Mouse (Mus musculus): ENCODE measurements around the gene Ptprd. TPM values are rescaled to one million over a fixed set of nuclear protein-coding genes. Genes with fewer than 3 reads are reported as not detected.

The Ptprd gene
- polyA plus RNA-seq, 1 experiment from 2014 or later: 51.4 TPM

GRCm38 (mm10) chr4:76190788-76191187 lies 2021.0 kb downstream of the Ptprd start:
- H3K4me1 ChIP-seq (replicated peaks): peaks cover 8% of the 10 kb centered on the region; the same call in 1 of the 2 replicates
- H3K27me3 ChIP-seq: no peaks in the 10 kb centered on the region
- H3K4me2 ChIP-seq (replicated peaks): no peak overlapping the region
- 15% methylated on average over 1 of the region's 1 CpGs for WGBS
- H3K36me3 ChIP-seq: no peaks in the 10 kb centered on the region
- no peak for ATAC-seq
- no peak overlapping the region for H3K27ac ChIP-seq
- no peak overlapping the region for H3K4me3 ChIP-seq (replicated peaks)
- no peak overlapping the region for H3K9ac ChIP-seq (replicated peaks)
- no peaks in the 10 kb centered on the region for H3K9me3 ChIP-seq

DNA sequence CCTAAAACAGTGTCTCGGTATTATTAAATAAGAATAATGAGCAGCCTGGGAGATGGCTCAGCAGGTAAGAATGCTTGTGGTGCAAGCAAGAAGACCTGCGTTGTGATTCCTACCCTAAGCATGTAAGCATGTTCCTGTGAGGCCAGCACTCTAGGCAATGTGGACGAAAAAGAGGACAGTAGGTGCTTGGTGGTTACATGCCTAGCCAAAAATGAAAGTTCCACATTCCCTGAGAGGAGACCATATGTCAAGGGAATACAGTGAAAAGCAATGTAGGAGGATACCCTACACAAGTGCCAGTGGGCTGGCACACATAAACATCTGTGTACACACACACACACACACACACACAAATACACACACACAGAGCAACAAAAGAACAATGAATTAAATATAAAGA lies 2028.7 kb downstream of the Ptprd start:
- Histone ChIP-seq H3K9me3 (no peaks in the 10 kb centered on the region), H3K4me1 (replicated peaks) (peaks cover 15% of the 10 kb centered on the region), H3K27ac (no peak overlapping the region), H3K4me3 (replicated peaks) (no peak overlapping the region), H3K9ac (replicated peaks) (no peak overlapping the region), H3K4me2 (replicated peaks) (no peak overlapping the region), H3K36me3 (no peaks in the 10 kb centered on the region), H3K27me3 (no peaks in the 10 kb centered on the region)
- 95% methylated on average over 3 of the region's 3 CpGs for WGBS
- ATAC-seq: no peak

GRCm38 (mm10) chr4:76179497-76179896 lies 2032.3 kb downstream of the Ptprd start:
- H3K27ac ChIP-seq: no peak overlapping the region
- H3K27me3 ChIP-seq: no peaks in the 10 kb centered on the region
- H3K4me3 ChIP-seq (replicated peaks): no peak overlapping the region
- ATAC-seq: peak; percentile 58; the same call in 1 of the 2 replicates
- H3K4me2 ChIP-seq (replicated peaks): no peak overlapping the region
- 44% methylated on average over 8 of the region's 8 CpGs for WGBS
- H3K4me1 ChIP-seq (replicated peaks): peaks cover 15% of the 10 kb centered on the region
- no peaks in the 10 kb centered on the region for H3K9me3 ChIP-seq
- H3K9ac ChIP-seq (replicated peaks): no peak overlapping the region
- no peaks in the 10 kb centered on the region for H3K36me3 ChIP-seq

- H3K27ac ChIP-seq: no peak overlapping the region
- H3K36me3 ChIP-seq: no peaks in the 10 kb centered on the region
- no peak overlapping the region for H3K4me3 ChIP-seq (replicated peaks)
- no peaks in the 10 kb centered on the region for H3K27me3 ChIP-seq
- H3K4me2 ChIP-seq (replicated peaks): no peak overlapping the region
- ATAC-seq: no peak
- H3K9ac ChIP-seq (replicated peaks): no peak overlapping the region
- WGBS: 80% methylated on average over 1 of the region's 1 CpGs
- no peaks in the 10 kb centered on the region for H3K9me3 ChIP-seq
- H3K4me1 ChIP-seq (replicated peaks): peaks cover 8% of the 10 kb centered on the region
Observed at GRCm38 (mm10) chr4:76175086-76175485, 2036.7 kb downstream of the Ptprd start.

DNA sequence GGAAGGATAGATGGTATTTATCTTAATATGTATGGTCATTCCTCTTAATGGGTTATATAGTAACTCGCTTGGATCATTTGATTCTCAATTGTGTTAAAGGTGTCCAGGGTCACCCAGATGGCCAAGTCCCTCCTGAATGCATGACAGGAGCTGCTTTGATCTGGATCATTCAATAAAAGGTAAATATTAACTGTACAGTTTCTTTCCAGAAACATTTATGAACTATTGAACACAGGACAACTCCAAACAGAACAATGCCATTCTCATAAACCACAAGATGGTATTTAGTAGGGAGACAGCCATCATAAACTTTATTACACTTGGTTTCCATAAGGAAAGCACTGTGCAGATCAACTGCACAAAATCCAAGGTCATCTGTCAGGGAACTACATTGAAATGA lies 2056.0 kb downstream of the Ptprd start:
- Histone ChIP-seq H3K27ac (no peak overlapping the region), H3K36me3 (no peaks in the 10 kb centered on the region), H3K9me3 (no peaks in the 10 kb centered on the region), H3K4me1 (replicated peaks) (peaks cover 3% of the 10 kb centered on the region; the same call in 1 of the 2 replicates), H3K27me3 (no peaks in the 10 kb centered on the region), H3K4me2 (replicated peaks) (no peak overlapping the region), H3K4me3 (replicated peaks) (no peak overlapping the region), H3K9ac (replicated peaks) (no peak overlapping the region)
- WGBS: 89% methylated on average over 1 of the region's 1 CpGs
- no peak for ATAC-seq

- no peak for ATAC-seq
- H3K27ac ChIP-seq: no peak overlapping the region
- no peak overlapping the region for H3K4me3 ChIP-seq (replicated peaks)
- H3K4me1 ChIP-seq (replicated peaks): peaks cover 3% of the 10 kb centered on the region; the same call in 1 of the 2 replicates
- 34% methylated on average over 2 of the region's 2 CpGs for WGBS
- H3K4me2 ChIP-seq (replicated peaks): no peak overlapping the region
- H3K9me3 ChIP-seq: no peaks in the 10 kb centered on the region
- no peaks in the 10 kb centered on the region for H3K27me3 ChIP-seq
- no peak overlapping the region for H3K9ac ChIP-seq (replicated peaks)
- no peaks in the 10 kb centered on the region for H3K36me3 ChIP-seq
Observed at GRCm38 (mm10) chr4:76154190-76154589, 2057.6 kb downstream of the Ptprd start.

DNA sequence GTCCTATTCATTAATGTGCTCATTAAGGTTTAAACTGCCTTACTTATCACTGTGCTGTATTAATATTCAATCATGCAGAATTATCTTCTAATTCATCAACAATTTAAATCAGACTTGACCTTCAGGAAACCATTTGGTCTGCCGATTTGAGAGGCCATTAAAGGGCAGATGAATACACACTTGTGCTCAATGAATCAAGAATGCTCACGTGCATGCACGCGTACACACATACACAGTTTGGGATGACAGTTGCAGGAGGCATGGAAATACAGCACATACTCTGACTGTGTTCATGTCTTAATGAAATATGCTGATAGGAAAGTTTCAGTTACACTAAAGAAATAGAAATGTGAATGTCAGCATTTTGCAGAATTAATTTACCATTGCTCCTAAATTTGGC lies 2066.8 kb downstream of the Ptprd start:
- H3K4me3 ChIP-seq (replicated peaks): no peak overlapping the region
- H3K27me3 ChIP-seq: no peaks in the 10 kb centered on the region
- 59% methylated on average over 4 of the region's 4 CpGs for WGBS
- no peaks in the 10 kb centered on the region for H3K9me3 ChIP-seq
- H3K4me1 ChIP-seq (replicated peaks): peaks cover 9% of the 10 kb centered on the region
- H3K9ac ChIP-seq (replicated peaks): no peak overlapping the region
- no peak overlapping the region for H3K4me2 ChIP-seq (replicated peaks)
- H3K36me3 ChIP-seq: no peaks in the 10 kb centered on the region; the same call in 1 of the 2 replicates
- no peak overlapping the region for H3K27ac ChIP-seq
- ATAC-seq: no peak

GRCm38 (mm10) chr4:76144333-76144732 lies 2067.4 kb downstream of the Ptprd start:
- Histone ChIP-seq H3K9me3 (no peaks in the 10 kb centered on the region), H3K4me1 (replicated peaks) (peaks cover 9% of the 10 kb centered on the region), H3K4me3 (replicated peaks) (no peak overlapping the region), H3K9ac (replicated peaks) (no peak overlapping the region), H3K27me3 (no peaks in the 10 kb centered on the region), H3K27ac (peak overlapping the region; percentile 39; the same call in 1 of the 2 replicates), H3K4me2 (replicated peaks) (no peak overlapping the region), H3K36me3 (no peaks in the 10 kb centered on the region; the same call in 1 of the 2 replicates)
- WGBS: 49% methylated on average over 2 of the region's 2 CpGs
- no peak for ATAC-seq

GRCm38 (mm10) chr4:76137901-76138300 lies 2073.9 kb downstream of the Ptprd start:
- 27% methylated on average over 3 of the region's 3 CpGs for WGBS
- Histone ChIP-seq H3K9ac (replicated peaks) (no peak overlapping the region), H3K27me3 (no peaks in the 10 kb centered on the region), H3K36me3 (no peaks in the 10 kb centered on the region; the same call in 1 of the 2 replicates), H3K27ac (no peak overlapping the region), H3K9me3 (no peaks in the 10 kb centered on the region), H3K4me2 (replicated peaks) (no peak overlapping the region), H3K4me3 (replicated peaks) (no peak overlapping the region), H3K4me1 (replicated peaks) (no peaks in the 10 kb centered on the region)
- no peak for ATAC-seq

DNA sequence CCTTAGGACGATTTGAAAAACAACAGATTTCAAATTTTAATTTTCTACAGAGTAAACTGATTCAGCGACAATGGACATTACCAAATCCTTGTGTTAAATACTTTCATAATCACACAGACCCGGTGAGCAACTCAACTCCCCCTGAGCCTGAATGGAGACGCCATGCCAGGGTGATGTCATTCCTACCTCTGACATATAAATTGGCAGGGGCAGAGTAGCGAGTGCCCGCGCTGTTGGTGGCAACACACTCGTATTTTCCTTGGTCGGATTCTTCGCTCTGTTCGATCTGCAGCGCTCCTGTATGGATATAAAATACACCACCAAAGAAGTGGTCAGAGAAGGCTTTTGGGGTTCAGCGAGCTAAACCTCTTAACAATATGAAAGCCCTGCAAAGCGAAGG lies 2075.1 kb downstream of the Ptprd start:
- 85% methylated on average over 14 of the region's 14 CpGs for WGBS
- Histone ChIP-seq H3K4me1 (replicated peaks) (no peaks in the 10 kb centered on the region), H3K4me2 (replicated peaks) (no peak overlapping the region), H3K27me3 (no peaks in the 10 kb centered on the region), H3K4me3 (replicated peaks) (no peak overlapping the region), H3K9me3 (no peaks in the 10 kb centered on the region), H3K27ac (no peak overlapping the region), H3K9ac (replicated peaks) (no peak overlapping the region), H3K36me3 (no peaks in the 10 kb centered on the region; the same call in 1 of the 2 replicates)
- no peak for ATAC-seq

GRCm38 (mm10) chr4:76091845-76092244 lies 2119.9 kb downstream of the Ptprd start:
- Histone ChIP-seq H3K27ac (no peak overlapping the region), H3K27me3 (no peaks in the 10 kb centered on the region), H3K4me3 (replicated peaks) (no peak overlapping the region), H3K4me2 (replicated peaks) (no peak overlapping the region), H3K9me3 (no peaks in the 10 kb centered on the region), H3K9ac (replicated peaks) (no peak overlapping the region), H3K36me3 (peaks cover 7% of the 10 kb centered on the region; the same call in 1 of the 2 replicates), H3K4me1 (replicated peaks) (no peaks in the 10 kb centered on the region)
- no peak for ATAC-seq
- 93% methylated on average over 4 of the region's 4 CpGs for WGBS

DNA sequence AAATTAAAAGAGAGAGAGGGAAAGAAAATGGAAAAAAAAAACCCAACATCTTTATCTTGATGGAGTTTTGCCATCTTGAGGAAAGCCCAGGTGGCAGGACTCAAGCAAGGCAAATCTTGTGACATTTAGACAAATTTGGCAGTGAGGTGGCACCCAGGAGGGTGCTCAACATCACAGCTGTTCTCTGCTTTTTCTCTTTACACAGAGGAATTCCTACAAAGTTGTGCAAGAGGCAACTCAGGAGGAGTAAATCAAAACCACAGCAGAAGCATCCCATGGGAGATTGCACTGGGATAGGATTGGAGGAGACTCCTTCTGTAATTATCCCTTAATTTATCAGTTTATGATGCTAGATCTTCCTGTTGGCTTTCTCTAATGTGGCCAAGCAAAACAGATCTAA lies 2121.9 kb downstream of the Ptprd start:
- H3K36me3 ChIP-seq: peaks cover 18% of the 10 kb centered on the region
- H3K9ac ChIP-seq (replicated peaks): no peak overlapping the region
- H3K4me2 ChIP-seq (replicated peaks): no peak overlapping the region
- no peaks in the 10 kb centered on the region for H3K4me1 ChIP-seq (replicated peaks)
- no peak overlapping the region for H3K4me3 ChIP-seq (replicated peaks)
- ATAC-seq: no peak
- H3K9me3 ChIP-seq: no peaks in the 10 kb centered on the region
- no peak overlapping the region for H3K27ac ChIP-seq
- no peaks in the 10 kb centered on the region for H3K27me3 ChIP-seq

DNA sequence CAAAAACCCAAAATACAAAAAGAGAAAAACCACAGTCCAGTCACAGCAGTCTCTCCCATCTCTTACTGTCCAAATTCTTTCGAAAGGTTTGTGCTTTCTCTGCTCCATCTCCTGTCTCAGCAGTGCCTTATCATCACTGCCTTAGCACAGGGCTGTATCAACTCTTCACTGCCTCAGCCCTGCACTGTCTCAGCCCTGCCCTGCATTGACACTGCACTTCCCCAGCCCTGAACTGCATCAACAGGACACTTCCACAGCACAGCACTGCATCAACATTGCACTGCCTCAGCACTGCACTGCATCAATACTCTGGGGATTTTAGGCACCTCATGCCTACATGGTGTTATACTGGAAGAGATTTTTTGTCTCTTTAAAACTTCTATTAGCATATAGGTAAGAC lies 2135.7 kb downstream of the Ptprd start:
- Histone ChIP-seq H3K4me1 (replicated peaks) (no peaks in the 10 kb centered on the region), H3K4me3 (replicated peaks) (no peak overlapping the region), H3K9ac (replicated peaks) (no peak overlapping the region), H3K4me2 (replicated peaks) (no peak overlapping the region), H3K27ac (no peak overlapping the region), H3K36me3 (no peaks in the 10 kb centered on the region), H3K27me3 (no peaks in the 10 kb centered on the region), H3K9me3 (no peaks in the 10 kb centered on the region)
- ATAC-seq: no peak
- 100% methylated on average over 1 of the region's 1 CpGs for WGBS

All from midbrain, embryonic 13.5 days (tissue).